Mouse (Mus musculus) CH12.LX (cell line): ENCODE measurements around the gene Hmgcl.

Source experiments
- CTCF ChIP-seq, 2 experiments: IDR thresholded peaks in 1 of 2; conservative IDR thresholded peaks in 1 of 2; 2 replicates each; pipeline ENCODE4 v1.5.1; 2011 to 2012; ENCODE audit warnings: low read depth in 2 of 2, low read length in 2 of 2, improper control_type of control experiment in 1 of 2, inconsistent platforms in 1 of 2, mild to moderate bottlenecking in 1 of 2, moderate library complexity in 1 of 2
- ELF1 ChIP-seq: IDR thresholded peaks from 2 replicates; pipeline ENCODE4 v1.6.1; 2014; ENCODE audit warnings: low read depth, mild to moderate bottlenecking, inconsistent platforms, low read length, improper control_type of control experiment
- EP300 ChIP-seq: IDR thresholded peaks from 2 replicates; pipeline ENCODE4 v1.6.1; 2011; ENCODE audit warnings: low read length, improper control_type of control experiment

DNA sequence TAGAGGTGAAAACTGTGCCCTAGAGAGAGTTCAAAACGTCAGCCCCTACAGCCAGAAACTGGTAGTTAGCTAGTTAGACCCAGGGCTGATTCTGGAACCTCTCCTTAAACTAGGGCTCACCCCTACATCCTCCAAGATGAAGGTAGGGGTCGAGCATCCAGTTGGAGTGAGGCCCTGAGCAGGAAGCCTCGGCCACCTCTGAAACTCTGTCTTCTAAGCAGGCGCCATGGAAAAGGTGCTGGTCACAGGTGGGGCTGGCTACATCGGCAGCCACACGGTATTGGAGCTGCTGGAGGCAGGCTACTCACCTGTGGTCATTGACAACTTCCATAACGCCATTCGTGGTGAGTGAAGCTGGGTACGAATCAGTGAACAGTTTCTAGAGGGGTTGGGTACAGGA is 18.9 kb downstream of the Hmgcl start:
- no peak for TF ChIP-seq CTCF (conservative IDR thresholded peaks at IDR 0.05 in 1 of 2, IDR thresholded peaks at IDR 0.05 in 1 of 2; ENCODE audit: low read depth in 2 of 2, low read length in 2 of 2)
- TF ChIP-seq ELF1 = no peak
- TF ChIP-seq EP300 = no peak
